Mouse (Mus musculus) CD4-positive, CD25-positive, alpha-beta regulatory T cell, adult 2 months (primary cell): ENCODE results near the gene Ank.
A peak's percentile ranks its signal among the peaks of the same experiment; 100 is the strongest.

Source experiments
- DNase-seq: peaks from one replicate; pipeline ENCODE4 v3.0.0-alpha.2; 2012; ENCODE audit warnings: low read depth, low spot score

The Ank gene

DNA sequence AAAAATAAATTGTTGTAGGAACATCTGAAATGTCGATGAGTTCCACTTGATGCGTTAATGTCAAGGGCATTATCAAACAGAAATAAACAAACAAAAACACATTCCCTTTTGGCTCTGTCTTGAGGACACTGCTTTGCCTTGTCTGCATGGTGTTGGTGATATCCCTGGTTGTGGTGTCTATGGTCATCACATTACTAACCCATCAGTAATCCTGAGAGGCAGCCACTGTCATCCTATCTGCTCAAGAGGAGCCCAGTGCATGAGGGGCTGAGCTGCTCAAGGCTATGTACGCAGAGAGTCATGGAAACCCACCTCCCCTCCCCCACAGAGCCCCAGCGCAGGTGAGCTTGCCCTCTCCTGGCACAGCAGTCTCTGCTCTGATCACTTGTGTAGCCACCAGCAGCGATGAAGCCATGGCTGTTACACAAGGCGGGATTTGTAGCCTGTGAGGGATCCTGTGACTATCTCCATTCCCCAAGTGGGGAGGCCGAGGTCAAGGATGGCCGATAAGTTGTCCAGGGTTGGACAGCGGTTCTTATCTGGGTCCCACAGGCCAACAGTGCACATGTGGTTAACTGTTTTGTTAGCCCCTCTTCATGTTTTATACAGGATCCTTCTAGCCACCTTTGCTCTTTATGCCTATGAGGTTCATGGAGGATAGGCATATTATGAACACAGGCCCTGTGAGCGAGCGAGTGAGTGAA, 30.3 kb downstream of the Ank start:
- no peak for DNase-seq

DNA sequence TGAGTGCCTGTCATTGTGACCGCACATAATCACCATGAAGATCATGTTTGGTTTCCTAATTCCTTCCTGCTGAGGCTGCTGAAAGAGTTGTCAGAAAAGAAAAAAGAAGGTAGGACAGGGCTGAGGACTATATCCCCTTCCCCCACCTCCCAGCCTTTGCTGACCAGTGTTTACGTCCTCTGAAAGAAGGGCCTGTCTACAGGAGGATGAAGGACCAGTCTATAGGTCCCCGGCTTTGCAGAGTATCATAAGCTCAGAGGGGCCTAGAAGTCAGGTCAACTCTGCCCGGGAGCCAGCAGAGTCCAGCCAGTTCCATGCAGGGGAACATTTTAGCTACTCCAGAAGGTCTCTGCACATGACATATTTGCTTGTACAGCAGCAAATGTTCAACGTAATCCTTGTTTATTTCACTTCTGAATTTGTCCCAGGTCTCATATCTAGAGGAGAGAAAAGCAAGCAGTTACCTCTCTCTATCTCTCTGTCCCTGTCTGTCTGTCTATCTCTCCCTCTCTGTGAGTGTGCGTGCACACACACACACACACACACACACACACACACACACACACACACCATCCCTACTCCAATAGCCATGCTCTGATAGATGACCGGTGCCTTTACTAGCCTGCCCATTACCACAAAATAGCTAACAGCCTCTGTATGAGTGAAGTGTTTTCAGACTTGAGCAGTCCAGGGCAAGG, 31.0 kb downstream of the Ank start:
- no peak for DNase-seq

DNA sequence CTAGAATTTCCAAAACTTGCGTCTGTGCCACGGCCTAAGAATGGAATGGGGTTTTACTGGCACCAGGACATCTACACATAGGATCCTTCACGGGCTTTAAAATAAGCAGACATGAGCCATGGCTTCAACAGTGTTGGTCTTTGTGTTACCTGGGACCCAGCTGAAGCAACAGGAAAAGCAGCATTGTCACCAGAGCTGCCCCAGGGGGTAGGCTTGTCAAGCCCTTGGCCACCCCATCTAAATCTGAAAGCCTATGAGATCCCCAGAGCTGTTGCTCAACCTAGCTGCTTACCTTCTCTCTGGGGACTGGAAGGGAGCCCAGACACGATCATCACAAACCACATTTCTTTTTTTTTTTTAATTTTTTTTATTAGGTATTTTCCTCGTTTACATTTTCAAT, 31.6 kb downstream of the Ank start:
- DNase-seq, result no peak

DNA sequence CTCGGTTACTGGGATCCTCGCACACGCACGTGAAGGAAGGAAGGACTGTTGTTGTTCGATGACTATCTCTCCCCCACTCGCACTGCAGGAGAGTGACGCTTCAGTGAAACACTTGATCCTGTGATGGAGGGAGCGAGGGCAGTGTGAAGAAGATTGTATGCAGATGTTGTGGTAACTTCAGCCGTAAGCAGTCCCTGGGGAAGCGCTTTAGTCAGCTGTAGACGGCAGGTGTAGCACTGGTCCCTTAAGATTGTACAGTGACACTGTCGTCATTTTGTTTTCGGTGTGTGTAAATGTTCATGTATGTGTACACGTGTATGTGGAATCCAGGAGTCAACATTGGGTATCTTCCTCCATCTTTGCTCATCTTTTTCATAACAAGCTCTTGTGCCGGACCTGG, 33.9 kb downstream of the Ank start:
- no peak for DNase-seq

DNA sequence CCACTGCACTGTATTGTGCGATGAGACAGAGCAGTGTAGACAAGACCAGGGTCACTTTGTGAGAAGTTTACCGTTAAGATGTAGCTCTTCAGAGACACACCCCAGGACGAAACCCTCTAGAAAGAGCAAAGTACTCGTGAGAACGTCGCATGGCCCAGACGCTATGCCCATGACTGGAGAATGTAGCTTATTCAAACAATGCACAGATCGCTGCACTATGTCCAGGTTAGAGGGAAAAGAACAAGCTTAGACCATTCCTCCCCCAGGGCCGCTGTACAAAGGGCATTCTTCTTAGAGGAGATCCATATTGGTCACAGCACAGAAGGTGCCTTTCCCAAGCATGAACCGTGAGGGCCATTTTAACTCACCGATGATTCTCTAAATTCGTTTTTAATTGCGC, 35.9 kb downstream of the Ank start:
- no peak for DNase-seq

DNA sequence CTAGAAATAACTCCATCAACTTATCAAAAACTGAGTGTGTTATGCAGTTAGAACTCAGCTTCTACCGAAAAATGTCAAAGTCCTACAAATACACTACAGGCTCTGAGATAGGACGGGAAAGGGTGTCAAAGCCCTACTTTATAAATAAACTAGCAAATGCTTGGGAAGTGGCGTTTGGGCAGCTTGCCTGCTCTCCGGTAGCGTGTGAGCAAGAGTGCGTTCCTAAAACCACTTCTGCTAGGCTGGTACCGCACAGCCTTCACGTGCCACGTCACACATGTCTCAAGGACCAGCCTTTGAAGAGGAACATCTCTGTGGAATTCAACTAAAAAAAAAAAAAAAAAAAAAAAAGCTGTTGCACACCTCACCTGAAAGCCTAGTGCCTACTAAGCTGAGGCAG, 36.7 kb downstream of the Ank start:
- no peak for DNase-seq

DNA sequence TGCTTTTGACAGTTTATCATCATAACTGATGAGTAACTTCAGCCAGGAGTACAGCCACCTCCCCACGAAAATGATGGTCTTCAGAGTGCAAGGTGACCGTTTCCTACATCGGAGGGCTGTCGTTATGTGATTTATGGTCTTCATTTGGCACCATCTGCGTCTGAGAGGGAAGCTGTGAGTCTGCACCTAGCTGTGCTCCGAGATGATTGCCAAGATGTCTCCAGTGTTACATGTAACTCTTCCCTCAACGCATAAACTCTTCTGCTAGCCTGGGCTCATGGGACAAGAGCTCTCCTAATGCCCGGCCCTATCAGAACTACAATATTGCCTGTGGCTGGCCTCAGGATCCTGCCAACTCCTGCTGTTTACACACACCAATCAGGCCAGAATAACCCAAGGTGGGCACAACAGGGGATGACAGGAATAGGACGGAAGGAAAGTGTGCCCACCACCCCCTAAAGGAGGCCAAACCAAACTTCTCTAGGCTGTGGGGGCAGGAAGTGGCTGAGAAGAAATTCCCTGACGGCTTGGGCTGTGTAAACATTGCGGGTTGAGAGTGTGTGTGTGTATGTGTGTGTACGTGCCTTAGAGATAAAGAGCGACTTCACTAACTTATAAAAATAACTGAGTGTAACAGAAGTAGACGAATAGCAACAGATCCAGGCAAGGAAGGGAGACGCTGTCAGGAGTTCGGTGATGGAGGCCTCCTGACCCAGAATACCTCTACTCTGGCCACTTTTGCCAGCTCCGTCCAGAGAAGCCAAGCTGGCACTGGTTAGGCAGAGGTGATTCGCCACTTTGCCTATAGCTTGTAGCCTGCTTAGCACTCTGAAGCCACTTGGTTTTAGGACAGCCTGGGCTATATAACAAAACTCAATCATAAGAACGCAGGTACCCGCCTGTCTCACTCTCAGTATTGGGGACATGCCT, 37.6 kb downstream of the Ank start:
- DNase-seq, result no peak

DNA sequence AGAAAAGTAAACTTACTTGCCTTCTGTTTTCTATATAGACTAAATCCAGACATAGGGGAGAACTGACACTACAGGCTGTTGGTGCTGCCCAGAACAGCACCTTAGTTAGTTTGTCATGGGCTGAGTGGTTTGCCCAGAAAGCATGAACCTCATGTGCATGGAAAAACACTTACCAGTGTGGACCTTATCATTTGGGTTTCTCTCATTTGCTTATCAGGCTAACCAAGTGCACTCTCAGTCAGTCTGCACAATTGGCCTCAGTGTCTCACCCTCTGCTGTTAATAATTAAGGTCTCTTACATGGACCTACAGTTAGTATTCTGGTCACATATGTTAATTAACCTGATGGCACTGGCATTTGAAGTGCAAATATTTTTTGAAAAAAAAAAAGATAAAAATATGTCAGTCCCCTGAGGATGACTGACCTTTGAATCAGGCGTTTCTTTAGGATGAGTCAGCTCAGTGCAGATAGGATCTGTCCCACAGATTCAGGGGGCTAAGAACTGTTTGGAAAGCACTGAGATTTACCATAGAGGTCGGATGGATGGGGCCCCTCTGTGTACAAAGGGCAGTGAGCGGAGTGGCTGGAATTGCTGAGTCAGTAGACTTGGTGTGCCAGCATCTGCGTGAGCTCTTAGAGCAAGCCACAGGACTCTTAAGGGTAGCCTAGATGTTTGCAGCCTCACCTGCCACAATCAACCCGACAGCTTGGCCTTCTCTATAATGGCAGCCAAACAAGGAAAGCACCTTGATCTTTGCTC, 39.8 kb downstream of the Ank start:
- no peak for DNase-seq

DNA sequence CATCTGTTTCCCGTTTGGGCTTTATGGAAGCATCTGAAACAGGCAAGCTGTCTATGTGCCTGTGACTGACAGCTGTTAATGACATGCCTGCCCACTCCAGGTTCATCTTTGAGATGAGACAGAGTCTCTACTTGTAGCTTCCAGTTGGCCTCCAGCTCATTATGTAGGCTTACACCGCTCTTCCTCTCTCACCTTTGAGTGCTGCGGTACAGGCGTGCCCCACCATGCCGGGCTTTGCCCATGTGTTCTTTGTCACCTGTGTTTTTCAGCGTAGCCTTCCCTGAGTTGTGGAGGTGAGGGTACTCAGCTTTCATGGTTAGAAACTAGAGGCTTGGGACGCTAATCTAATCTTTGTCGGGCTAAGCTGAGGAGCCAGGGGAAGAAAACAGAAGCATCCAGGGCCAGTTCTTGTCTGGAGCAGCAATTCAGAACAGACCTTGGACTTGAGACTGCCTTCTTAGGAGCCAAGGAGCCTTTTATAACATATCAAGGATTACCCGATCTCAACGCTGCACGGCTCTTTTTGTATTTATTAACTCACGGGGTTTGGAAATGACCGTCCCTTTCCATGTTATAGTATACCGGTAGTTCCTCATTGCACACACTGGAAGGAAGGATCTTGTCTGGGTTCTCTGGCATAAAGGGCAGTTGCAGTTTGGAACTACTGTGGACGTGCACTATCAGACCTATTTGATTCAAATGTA, 40.6 kb downstream of the Ank start:
- DNase-seq, result no peak

DNA sequence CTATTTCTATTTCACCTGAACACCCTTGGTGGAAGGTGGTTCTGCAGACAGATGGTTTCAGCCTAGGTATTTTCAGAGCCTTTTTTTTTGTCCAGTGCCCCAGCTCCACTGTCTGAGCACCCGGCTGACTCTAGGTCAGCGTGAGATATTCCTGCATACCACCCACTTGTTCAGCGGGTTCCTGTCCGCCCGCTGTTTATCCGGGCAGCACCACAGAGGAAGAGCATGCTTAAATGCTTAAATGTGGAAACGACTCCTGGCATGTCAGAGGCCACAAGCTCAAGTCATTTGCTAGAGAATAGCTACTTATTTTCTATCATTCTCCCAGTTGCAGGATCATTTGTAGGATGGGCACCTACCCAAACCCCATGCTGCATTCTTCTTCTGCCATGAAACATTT, 41.7 kb downstream of the Ank start:
- DNase-seq, result no peak

DNA sequence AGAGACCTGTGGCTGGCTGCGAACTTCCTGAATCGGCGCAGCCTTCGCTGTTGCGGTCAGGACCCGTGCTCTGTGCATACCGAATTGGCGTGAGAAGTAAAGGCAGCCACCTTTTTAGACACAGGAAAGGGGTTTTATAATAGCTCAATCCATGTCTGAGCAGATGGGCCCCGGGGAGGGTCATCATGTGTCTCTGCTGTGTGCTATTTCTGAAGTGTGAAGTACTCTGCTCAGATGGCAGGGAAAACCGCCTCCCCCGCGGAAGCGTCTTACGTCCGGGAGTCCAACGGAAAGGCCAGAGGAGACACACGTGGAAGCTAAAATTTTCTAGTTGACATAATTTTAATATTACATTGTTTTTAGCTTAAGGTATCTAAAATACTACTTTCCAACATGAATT, 42.5 kb downstream of the Ank start:
- DNase-seq, result no peak

DNA sequence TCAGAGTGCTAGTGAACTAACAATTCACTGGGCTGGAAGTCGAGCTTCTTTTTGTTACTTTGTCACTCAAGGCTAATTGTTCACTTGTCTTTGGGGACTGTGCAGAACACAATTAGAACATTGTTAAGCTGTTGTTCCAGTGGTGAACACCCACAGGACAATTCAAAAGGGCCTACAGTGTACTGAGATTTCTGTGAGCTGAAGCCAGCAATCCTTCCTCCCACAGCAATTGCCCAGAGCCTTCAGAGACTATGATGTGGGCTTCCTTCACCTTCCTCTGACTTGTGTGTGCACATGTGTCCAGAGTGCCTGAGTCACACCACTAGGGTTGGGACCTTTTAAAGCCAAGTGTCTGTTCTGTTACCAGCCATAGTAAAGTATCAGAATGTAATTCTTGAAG, 50.5 kb downstream of the Ank start:
- DNase-seq, result no peak

DNA sequence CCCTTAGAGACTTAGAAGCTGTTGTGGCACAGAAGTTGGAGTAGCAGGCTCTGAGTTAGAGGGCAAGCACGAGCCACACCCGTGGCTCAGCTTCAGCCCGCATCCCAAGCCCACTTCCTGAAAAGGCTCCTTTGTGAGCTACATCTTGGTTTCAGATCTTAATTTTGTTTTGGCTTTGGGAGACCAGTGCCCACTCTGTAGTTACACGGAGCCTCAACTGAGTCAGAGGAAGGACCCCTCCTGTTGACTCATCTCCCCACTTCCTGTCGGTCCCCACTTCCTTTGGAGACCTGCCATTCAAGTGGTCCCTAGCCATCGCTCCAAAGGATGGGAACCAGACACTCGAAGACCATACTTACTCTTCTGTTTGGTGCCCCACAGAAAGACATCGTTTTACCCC, 51.5 kb downstream of the Ank start:
- peak; percentile 12 for DNase-seq

DNA sequence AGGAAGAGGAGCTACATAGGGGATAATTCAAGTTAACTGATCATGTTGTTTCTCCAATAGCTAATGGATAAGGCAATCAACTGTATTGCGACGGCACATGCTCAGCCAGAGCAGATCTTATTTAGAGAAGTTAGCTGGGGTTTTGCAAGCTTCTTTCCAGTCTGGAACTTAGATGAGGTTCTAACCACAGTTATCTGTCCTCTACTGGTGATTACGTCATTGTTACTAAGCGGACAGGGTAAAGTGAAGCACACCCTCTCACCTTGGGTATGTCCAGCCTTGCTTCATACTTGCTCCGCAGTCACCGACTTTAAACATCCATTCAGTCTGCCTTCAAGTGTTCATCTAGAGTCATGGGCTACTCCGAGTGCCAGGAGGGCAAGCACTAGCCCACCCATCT, 53.4 kb downstream of the Ank start:
- DNase-seq, result no peak

DNA sequence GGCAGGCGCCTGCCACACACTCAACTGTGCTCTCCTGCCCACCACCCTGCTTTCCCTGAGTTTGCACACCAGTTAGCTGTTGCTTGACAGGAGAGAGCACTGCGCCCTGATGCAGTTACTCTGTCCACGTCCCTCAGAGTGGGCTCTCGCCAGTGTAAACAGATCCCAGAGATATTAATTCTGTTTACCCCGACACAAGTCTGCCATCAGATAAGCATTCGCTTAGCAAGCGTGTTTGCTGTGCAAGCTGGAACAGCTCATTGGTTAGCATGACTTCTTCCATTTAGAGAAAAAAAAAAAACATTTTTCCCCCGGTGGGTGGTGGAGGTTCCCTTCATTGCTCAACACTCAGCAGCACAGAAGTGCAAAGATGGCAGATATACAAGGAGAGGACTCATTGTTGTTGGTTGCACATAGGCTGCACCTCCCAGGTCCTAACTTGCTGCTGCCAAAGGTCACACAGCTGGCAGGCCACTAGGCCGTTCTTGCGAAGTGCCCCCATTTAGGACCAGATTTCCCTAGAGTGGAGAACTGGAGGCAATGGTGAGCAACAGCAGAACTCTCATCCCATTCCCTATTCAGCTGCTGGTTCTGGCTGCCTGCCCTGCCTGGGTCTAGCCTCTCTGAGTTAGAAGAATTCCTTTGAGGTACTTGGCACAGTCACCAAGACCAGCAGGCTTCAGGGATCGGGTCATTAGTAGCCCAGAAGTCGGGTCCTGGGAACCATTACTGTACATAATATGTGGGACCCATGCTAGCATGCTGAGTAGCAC, 58.9 kb downstream of the Ank start:
- no peak for DNase-seq

DNA sequence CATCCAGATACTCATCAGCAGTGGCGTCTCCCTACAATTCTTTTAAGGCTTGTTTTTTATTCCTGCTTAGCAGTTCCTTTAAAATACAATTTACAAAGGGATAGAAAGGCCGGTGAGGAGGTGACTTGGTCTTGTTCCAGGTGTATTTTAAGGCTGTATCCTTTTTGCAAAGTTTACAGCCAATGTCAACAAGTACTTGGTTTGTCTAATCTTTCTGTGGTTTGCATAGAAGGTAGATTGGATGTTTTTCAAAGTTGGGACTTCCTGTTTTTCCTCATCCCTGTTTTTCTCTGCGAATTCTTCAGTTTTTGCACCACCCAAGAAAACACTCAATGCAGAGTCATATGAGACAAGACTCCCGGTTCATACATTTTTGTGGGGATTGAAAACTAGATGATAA, 62.4 kb downstream of the Ank start:
- no peak for DNase-seq

DNA sequence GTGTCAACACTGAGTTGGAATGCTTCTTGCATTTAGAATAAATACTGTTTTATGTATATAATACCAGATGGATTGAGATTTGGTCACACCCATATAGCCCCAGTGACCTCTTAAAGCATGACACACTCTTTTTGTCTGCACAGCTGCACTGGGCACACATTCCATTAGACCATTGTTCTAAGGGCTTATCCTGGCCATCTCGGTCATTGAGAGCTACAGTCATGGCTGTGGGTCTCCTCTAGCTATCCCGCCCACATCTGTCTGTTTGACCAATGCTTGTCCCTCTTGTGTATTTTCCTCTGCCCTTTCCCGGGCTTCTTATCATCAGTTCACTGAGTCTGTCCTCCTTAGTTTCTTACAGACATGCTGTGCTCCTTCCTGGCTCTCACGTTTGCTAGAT, 63.5 kb downstream of the Ank start:
- DNase-seq, result no peak

DNA sequence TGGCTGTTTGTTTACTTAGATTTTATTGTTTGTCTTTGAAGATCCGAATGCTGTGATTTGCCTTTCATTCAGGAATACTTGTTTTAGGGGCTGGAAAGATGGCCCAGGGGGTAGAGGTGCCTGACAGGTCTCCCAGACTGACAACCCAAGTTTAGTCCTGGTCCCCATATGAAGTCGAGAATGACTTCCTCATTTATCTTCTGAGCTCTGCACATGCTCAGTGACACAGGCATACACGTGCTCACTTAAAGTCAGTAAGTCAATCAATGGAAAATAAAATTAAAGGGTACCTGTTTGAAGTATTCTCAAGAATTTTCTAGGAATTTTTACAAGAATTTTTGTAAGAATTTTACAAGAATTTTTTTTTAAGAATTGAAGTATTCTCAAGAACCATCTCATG, 66.6 kb downstream of the Ank start:
- no peak for DNase-seq

DNA sequence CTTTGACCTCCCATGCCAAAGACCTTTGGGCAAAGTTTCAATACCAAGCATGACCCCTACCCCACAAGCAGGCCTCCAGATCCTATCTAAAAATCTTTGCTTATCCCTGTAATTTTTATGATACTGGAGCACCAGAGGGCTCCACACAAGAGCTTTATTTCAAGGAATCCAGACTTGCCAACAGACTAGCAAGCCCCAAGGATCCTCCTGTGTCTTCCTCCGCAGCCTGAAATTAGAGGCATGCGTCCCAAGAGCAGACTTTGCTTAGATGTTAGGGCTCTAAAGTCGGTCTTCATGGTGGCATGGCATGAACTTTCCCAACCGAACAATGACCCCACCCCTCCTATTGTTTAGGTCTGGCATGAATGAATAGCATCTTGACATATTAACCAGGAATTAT, 69.2 kb downstream of the Ank start:
- no peak for DNase-seq

DNA sequence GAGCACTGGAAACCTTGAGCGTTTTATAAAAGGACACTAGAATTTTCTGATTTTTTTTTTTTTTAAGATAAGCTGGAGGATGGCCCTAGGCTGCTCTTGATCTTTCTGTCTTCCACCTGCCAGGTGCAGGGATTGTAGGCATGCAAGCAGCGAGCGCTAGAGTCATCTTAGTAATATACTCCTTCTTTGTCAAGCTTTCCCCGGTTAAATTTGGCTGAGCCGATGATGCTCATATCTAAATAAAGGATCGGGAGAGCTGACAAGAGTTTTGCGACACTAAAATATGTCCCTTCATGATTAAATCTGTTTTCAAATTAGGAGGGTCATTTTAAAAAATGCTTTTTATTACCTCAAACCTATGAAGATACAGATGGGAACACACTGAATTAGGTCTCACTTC, 69.7 kb downstream of the Ank start:
- DNase-seq, result no peak
